Mouse (Mus musculus): ENCODE measurements around the gene Pla2g7.
A peak's percentile ranks its signal among the peaks of the same experiment; 100 is the strongest.

Pla2g7 gene

GRCm38 (mm10) chr17:43646925-43647324, 79.0 kb downstream of the Pla2g7 start:
- DNase-seq (ENCODE audit: low spot score), result no peak

GRCm38 (mm10) chr17:43649641-43650436, 81.9 kb downstream of the Pla2g7 start:
- peak; percentile 35 for DNase-seq (ENCODE audit: low spot score)

- no peak for DNase-seq (ENCODE audit: low spot score)
Observed at GRCm38 (mm10) chr17:43651314-43652046, 83.6 kb downstream of the Pla2g7 start.

Measured in retina, embryonic 14.5 days (tissue).